Mouse (Mus musculus): ENCODE measurements around the gene Sin3a. TPM values are rescaled to one million over a fixed set of nuclear protein-coding genes. Genes with fewer than 3 reads are reported as not detected.
A peak's percentile ranks its signal among the peaks of the same experiment; 100 is the strongest.

Sin3a gene
- 53.9 and 54.5 TPM in 2 replicates for polyA plus RNA-seq (2016; fragmentation: Nextera tagmentation; extraction: Ambion mirVana)

DNA sequence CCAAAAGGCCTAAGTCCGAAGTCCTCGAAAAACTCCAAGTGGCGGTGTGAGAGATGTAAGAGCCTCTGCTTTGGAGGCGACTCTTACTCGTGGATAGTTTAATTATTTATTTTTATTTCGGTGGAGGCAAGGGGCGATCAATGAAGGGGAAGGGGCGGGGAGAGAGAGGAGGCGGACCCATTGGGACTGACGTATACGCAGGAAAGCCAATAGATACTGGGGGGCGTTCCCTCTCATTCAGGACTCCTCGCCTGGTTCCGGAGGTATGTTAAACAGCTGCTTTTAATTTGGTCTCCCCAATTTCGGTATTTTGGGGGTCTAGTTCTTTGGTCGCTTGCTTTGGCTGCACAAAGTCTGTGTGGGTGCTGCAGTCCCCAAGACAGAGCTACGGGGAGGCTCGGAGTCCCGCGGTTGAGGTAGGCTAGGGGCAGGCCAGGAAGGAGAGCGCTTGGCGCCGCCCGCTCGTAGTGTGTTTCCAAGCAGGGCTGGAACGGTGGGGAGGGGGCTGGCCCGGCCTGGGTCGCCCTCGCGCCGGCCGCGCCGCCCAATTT lies at the start of gene Sin3a:
Sin3a (plus strand) TSS at position 240 of the 551 bp plus-strand sequence.
- H3K9me3 ChIP-seq, result no peaks in the 10 kb centered on the region
- no peaks in the 10 kb centered on the region; the same call in 1 of the 2 replicates for H3K36me3 ChIP-seq (replicated peaks)
- no peaks in the 10 kb centered on the region for H3K27me3 ChIP-seq (ENCODE audit: poor library complexity, severe bottlenecking)
- under 1% methylated on average over 34 of the region's 34 CpGs for WGBS
- peak within 1 kb of the TSS; percentile 94 for H3K4me3 ChIP-seq
- peaks cover 31% of the 10 kb centered on the region for H3K4me1 ChIP-seq
- DNase-seq (ENCODE audit: extremely low spot score, low spot score), result peak; percentile 82
- peak within 1 kb of the TSS; percentile 97 for H3K27ac ChIP-seq

GRCm38 (mm10) chr9:57031756-57032155 lies 40.1 kb upstream of the Sin3a start:
- no peaks in the 10 kb centered on the region for H3K27me3 ChIP-seq (ENCODE audit: poor library complexity, severe bottlenecking)
- 96% methylated on average over 1 of the region's 1 CpGs for WGBS
- no peaks in the 10 kb centered on the region for H3K9me3 ChIP-seq
- DNase-seq (ENCODE audit: extremely low spot score, low spot score), result no peak
- peaks cover 85% of the 10 kb centered on the region for H3K36me3 ChIP-seq (replicated peaks)
- no peak overlapping the region for H3K27ac ChIP-seq
- no peak overlapping the region for H3K4me3 ChIP-seq
- H3K4me1 ChIP-seq, result no peaks in the 10 kb centered on the region

- H3K4me1 ChIP-seq, result no peaks in the 10 kb centered on the region
- peaks cover 76% of the 10 kb centered on the region for H3K36me3 ChIP-seq (replicated peaks)
- H3K27me3 ChIP-seq (ENCODE audit: poor library complexity, severe bottlenecking), result no peaks in the 10 kb centered on the region
- no peaks in the 10 kb centered on the region for H3K9me3 ChIP-seq
- DNase-seq (ENCODE audit: extremely low spot score, low spot score), result no peak
- no peak overlapping the region for H3K4me3 ChIP-seq
- WGBS, result 79% methylated on average over 1 of the region's 1 CpGs
- H3K27ac ChIP-seq, result no peak overlapping the region
These were observed 15.6 kb upstream of the Sin3a start for GRCm38 (mm10) chr9:57056237-57056636.

DNA sequence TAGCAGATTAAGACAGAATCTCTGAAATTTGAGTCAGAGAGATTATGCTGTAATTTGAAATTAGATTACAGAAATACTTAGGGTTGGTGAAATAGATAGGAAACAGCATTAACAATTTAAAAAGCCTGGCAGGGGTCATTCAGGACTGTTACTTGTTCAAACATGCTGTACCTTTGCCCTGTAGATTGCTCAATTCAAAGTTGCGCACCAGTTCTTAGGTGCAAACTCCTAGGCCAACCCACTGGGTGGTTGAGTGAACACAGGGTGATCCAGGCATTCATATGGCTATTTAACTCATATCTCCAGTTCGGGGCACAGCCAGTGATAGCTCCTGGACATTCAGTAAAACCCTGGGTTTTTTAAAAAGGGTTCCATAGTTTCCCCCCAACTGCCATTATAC lies 7.7 kb upstream of the Sin3a start:
- Histone ChIP-seq H3K36me3 (replicated peaks) (peaks cover 44% of the 10 kb centered on the region), H3K9me3 (no peaks in the 10 kb centered on the region), H3K27me3 (ENCODE audit: poor library complexity, severe bottlenecking) (no peaks in the 10 kb centered on the region), H3K4me3 (no peak overlapping the region), H3K4me1 (no peaks in the 10 kb centered on the region), H3K27ac (no peak overlapping the region)
- no peak for DNase-seq (ENCODE audit: extremely low spot score, low spot score)
- WGBS, result 91% methylated on average over 2 of the region's 2 CpGs

- 74% methylated on average over 3 of the region's 3 CpGs for WGBS
- H3K27ac ChIP-seq, result no peak overlapping the region
These were observed 3.6 kb upstream of the Sin3a start for GRCm38 (mm10) chr9:57068266-57068665.

DNA sequence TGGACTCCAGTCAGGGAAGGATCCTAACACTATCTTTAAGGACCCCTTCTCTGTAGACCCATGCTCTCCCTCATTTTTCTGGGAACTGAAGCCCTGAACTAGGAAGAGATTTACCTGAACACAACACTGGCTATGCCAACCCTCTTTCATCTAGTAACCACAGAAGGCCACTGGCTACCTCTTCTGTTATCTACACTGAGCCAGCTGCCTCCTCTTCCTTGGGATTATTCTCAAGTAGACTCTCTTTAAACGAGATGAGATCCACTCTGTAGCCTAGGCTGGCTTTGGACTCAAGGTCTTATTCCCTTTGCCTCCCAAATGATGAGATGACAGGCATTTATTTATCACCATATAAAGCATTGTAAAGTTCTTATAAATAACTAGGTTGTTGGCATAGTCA lies 1.6 kb upstream of the Sin3a start:
- WGBS, result 53% methylated on average over 1 of the region's 1 CpGs
- Histone ChIP-seq H3K9me3 (no peaks in the 10 kb centered on the region), H3K4me1 (peaks cover 27% of the 10 kb centered on the region), H3K27me3 (ENCODE audit: poor library complexity, severe bottlenecking) (no peaks in the 10 kb centered on the region), H3K27ac (no peak overlapping the region), H3K4me3 (0 out of 2 replicates have a peak overlapping the region, but pooled peaks have one; percentile 94), H3K36me3 (replicated peaks) (peaks cover 7% of the 10 kb centered on the region; the same call in 1 of the 2 replicates)
- DNase-seq (ENCODE audit: extremely low spot score, low spot score), result no peak

More at GRCm38 (mm10) chr9:57068266-57068665, 3.6 kb upstream of the Sin3a start:
- H3K4me1 ChIP-seq, result peaks cover 15% of the 10 kb centered on the region
- no peak overlapping the region for H3K4me3 ChIP-seq
- no peaks in the 10 kb centered on the region for H3K9me3 ChIP-seq
- DNase-seq (ENCODE audit: extremely low spot score, low spot score), result no peak
- peaks cover 13% of the 10 kb centered on the region; the same call in 1 of the 2 replicates for H3K36me3 ChIP-seq (replicated peaks)
- no peaks in the 10 kb centered on the region for H3K27me3 ChIP-seq (ENCODE audit: poor library complexity, severe bottlenecking)

DNA sequence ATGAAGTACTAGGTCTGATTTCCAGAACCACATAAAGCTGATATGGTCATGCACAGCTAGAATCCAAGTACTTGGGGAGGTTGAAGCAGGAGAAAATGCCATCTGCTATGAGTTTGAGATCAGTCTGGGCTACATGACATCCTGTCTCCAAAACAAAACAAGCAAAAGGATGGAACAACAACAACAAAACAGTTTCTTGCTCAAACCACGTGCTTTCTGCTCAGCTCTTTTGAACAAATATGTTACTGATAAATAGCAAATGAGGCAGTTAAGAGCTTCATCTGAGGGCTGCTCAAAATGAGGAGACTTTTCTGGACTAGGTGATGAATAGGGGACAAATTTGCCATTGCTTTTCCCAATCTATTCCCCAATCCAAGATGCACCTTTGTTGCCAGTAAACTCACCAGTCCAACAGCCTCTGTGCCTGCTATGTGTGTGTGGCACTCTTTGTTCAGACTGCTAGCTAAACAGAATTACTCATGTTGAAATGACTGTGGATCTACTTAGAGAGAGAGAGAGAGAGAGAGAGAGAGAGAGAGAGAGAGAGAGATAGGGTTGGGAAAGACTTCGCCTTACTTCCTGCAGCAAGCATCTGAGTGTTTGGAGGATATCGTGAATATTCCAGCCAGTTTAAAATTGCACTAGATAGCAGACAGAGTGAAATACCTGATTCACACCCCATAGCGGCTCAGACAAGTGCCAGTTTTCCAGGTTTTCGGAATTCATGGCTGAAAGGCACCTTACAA lies 867 bp upstream of the Sin3a start:
- H3K9me3 ChIP-seq, result no peaks in the 10 kb centered on the region
- H3K27ac ChIP-seq, result peak overlapping the region; percentile 97
- 30% methylated on average over 5 of the region's 5 CpGs for WGBS

DNA sequence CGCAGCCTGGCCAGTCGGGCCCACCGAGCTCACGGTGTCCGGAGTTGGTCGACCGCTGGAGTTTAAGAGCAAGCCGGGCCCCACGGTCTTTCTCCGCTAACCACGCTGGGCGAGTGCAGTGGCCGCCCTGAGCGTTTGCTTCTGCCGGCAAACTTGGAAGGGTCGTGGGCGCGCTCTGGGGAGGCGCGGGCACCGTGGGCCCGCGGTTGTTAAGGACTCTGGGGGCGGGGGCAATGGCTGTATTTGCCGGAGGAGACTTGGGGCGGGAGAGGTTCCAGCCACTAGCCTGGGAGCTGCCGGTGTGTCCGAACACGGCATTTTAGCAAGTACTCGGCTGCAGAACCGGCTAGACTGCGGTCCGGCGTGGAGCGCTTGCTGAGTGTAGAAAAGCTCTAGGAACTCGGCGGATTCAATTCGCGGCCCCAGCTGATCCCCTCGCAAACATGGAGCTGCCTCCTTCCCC lies 717 bp downstream of the Sin3a start:
- WGBS, result under 1% methylated on average over 40 of the region's 40 CpGs
- peak overlapping the region; percentile 97 for H3K27ac ChIP-seq
- peak overlapping the region; percentile 94 for H3K4me3 ChIP-seq
- no peaks in the 10 kb centered on the region for H3K27me3 ChIP-seq (ENCODE audit: poor library complexity, severe bottlenecking)
- H3K9me3 ChIP-seq, result no peaks in the 10 kb centered on the region
- peaks cover 38% of the 10 kb centered on the region for H3K4me1 ChIP-seq
- no peak for DNase-seq (ENCODE audit: extremely low spot score, low spot score)
- H3K36me3 ChIP-seq (replicated peaks), result no peaks in the 10 kb centered on the region

More for the DNA sequence above, 867 bp upstream of the Sin3a start:
- Histone ChIP-seq H3K4me3 (peak overlapping the region; percentile 94), H3K4me1 (peaks cover 29% of the 10 kb centered on the region), H3K27me3 (ENCODE audit: poor library complexity, severe bottlenecking) (no peaks in the 10 kb centered on the region), H3K36me3 (replicated peaks) (peaks cover under 1% of the 10 kb centered on the region; the same call in 1 of the 2 replicates)
- no peak for DNase-seq (ENCODE audit: extremely low spot score, low spot score)

DNA sequence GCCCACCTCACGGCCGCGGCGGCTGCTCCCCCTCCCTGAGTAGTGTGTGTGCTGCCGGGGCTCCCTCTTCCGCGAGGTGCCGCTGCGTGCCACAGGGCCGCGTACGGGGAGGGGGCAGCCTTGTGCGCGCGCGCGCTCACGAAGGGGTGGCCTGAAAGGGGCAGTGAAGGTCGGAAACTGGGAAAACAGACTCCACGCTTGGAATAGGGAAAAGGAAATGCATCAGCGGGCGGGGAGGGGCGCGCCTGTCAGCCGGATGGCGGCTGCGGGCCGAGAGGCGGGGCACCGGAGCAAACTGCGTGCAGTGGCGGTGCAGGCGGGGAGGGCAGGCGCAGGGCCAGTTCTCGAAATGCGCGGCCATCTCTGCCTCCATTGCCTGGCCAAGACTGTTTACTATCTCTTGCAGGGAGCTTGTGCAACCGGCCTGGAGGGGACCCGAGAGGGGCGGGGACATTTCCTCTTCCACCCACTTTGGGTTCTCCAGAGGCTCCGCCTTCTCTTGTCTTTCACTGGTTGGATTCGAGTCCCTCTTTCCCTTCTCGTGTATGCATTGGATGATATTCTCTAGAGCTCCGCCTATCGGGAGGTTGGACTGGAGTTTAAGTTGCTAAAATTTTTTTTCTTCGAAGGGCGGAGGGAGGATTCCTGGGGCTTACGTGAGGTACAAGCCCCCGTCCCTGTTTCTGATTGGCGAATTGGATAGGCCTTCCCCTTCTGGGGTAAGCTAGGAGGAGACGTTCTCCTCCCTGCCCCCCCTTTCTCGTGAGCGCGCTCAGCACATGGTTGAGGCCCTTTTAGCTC lies 1.3 kb downstream of the Sin3a start:
- Histone ChIP-seq H3K4me1 (peaks cover 45% of the 10 kb centered on the region), H3K9me3 (no peaks in the 10 kb centered on the region), H3K36me3 (replicated peaks) (no peaks in the 10 kb centered on the region), H3K4me3 (peak overlapping the region; percentile 94), H3K27me3 (ENCODE audit: poor library complexity, severe bottlenecking) (no peaks in the 10 kb centered on the region), H3K27ac (peak overlapping the region; percentile 97)
- under 1% methylated on average over 50 of the region's 54 CpGs for WGBS
- peak; percentile 97 for DNase-seq (ENCODE audit: extremely low spot score, low spot score)

DNA sequence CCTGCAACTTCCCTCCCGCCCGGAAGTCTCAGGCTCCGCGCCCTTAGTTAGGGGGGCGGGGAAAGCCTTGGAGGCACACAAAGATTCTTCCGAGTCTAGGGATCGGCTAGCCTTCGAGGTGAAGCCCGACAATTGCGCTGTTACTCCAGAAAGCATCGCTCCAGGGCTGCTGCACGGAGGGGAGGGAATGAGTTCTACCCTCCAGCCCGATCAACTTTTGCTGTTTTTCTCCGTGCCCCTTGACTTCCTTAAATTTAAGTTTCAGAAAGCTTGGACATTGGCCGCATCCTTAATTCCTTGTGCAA lies 1.9 kb downstream of the Sin3a start:
- peak overlapping the region; percentile 97 for H3K27ac ChIP-seq
- H3K4me1 ChIP-seq, result peaks cover 45% of the 10 kb centered on the region
- H3K27me3 ChIP-seq (ENCODE audit: poor library complexity, severe bottlenecking), result no peaks in the 10 kb centered on the region
- H3K4me3 ChIP-seq, result peak overlapping the region; percentile 94
- DNase-seq (ENCODE audit: extremely low spot score, low spot score), result no peak
- H3K9me3 ChIP-seq, result no peaks in the 10 kb centered on the region
- under 1% methylated on average over 15 of the region's 15 CpGs for WGBS
- H3K36me3 ChIP-seq (replicated peaks), result no peaks in the 10 kb centered on the region

GRCm38 (mm10) chr9:57074171-57074821 lies 2.5 kb downstream of the Sin3a start:
- H3K9me3 ChIP-seq, result no peaks in the 10 kb centered on the region
- peak; percentile 41 for DNase-seq (ENCODE audit: extremely low spot score, low spot score)
- H3K36me3 ChIP-seq (replicated peaks), result no peaks in the 10 kb centered on the region
- WGBS, result 7% methylated on average over 21 of the region's 21 CpGs
- H3K4me1 ChIP-seq, result peaks cover 45% of the 10 kb centered on the region
- H3K27me3 ChIP-seq (ENCODE audit: poor library complexity, severe bottlenecking), result no peaks in the 10 kb centered on the region
- peak overlapping the region; percentile 97 for H3K27ac ChIP-seq
- peak overlapping the region; percentile 94 for H3K4me3 ChIP-seq

GRCm38 (mm10) chr9:57074822-57075603 lies 3.2 kb downstream of the Sin3a start:
- peaks cover 4% of the 10 kb centered on the region; the same call in 1 of the 2 replicates for H3K36me3 ChIP-seq (replicated peaks)
- peak overlapping the region; percentile 97 for H3K27ac ChIP-seq
- peaks cover 43% of the 10 kb centered on the region for H3K4me1 ChIP-seq
- WGBS, result 7% methylated on average over 17 of the region's 17 CpGs
- no peaks in the 10 kb centered on the region for H3K9me3 ChIP-seq
- peak overlapping the region; percentile 94 for H3K4me3 ChIP-seq
- DNase-seq (ENCODE audit: extremely low spot score, low spot score), result peak; percentile 68
- H3K27me3 ChIP-seq (ENCODE audit: poor library complexity, severe bottlenecking), result no peaks in the 10 kb centered on the region
